Mouse (Mus musculus) spleen, postnatal 10 days (tissue): ENCODE results near the gene Sorbs2.

Experiments used
- DNase-seq, 2 experiments: peaks; one replicate each; pipeline ENCODE4 v3.0.0; 2021 to 2022; ENCODE audit warnings: low spot score in 2 of 2

Gene Sorbs2

DNA sequence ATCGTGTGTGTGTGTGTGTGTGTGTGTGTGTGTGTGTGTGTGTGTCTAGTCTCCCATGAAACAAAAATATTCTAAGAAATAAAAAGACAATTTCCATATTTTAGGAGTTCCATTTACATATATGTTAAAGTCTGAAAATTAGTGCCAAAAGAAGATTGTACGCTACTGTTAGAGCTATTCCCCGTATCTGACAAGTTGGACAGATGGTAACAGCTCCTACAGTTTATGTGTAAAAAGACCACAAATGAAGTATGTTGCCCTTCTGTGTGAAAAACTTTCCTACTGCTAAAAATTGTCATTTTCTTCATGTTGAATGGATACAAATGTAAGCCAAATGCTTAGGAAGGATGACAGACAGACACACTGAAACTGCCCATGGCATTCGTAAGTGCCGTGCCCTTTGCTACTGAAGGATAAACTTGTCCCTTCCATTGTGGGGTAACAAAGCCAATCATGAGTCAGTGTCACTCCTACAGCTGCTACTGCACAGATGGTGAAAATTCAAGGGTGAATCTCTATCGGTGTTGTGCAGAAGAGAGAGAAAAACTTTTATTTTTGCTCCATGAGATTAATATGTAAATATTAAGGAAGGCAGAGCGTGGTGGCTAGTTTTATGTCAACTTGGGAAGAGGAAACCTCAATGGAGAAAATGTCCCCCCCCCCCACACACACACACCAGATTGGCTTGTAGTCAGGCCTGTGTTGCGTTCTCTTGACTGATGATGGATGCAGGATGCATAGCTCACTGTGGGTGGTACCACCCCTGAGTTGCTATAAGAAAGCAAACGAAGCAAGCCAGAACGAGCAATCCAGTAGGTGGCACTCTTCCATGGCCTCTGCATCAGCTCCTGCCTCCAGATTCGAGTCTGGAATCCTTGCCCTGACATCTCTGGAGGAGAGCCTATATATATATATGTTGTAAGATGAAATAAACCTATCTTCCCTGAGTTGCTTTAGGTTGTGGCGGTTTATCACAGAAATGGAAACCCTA, 244.2 kb downstream of the Sorbs2 start:
- no peak for DNase-seq

DNA sequence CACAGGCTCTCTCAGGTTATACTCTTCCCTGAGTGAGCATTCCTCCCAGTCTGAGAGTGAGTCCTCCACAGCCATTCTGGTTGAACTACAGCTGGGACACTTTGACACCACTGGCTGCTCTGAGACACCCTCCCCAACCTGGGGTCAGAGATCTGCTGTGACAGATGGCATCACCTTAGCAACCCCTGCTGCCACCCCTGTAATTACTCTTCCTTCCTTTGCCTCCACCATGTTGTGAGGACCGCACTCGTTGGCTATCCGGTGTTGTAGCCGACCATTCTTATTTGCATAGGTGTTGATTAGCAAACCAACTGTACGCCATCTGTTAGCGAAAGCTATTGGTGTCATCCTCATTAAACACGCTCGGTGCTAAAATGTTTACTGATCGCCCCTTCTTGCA, 247.9 kb downstream of the Sorbs2 start:
- no peak for DNase-seq

DNA sequence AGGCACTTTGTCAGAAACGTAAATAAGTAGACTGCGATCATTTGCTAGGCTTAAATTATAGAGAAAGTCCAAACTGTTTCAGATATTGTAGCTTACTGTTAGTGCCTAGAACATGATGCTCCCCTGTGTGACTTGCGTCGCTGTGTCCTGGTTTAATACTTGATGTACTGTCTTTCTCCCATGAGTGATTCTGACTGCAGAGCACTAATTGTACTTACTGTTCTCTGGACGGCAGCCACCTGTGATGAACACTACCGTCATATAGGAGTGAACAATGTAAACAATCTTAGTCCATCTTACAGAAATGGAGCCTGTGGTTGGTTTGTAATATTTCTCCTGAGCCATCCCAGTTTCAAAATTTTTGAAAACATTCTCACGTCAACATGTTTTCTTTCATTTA, 248.4 kb downstream of the Sorbs2 start:
- DNase-seq, result no peak

DNA sequence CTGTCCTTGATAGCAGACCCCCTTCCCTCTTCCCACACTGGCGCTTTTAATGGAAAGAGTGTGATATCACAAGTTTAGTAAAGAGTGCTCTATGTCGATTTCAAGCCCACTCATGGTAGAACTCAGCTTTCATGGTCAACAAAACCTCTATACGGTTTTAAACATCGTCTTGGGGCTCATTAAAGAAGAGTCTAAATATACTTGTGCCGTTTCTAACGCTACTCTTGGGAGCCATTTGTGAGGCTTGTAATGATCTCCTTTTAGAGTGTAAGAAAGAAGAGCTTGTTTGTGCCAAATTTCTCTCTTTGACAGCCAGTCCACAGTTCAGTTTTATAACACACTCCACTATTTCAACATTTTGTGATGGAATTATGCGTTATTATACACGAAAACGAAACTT, 253.0 kb downstream of the Sorbs2 start:
- no peak for DNase-seq

DNA sequence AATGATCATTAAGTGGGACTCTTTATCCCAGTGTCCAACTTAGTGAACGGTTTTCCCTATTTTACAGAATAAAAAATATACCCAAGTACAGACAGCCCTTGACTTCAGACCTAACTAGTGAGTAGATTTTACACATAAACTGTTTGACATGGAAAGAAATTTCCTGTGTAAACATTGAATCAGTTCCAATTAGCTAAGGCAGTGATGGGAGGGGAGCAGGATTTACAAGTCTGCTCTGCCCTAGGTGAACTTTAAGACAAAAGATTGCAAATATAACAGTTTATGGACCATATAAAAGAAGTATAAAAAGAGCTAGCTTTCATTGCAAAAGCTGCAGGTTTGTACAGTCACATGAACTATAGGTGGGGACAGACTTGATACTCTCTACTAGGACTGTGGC, 253.5 kb downstream of the Sorbs2 start:
- DNase-seq, result no peak

DNA sequence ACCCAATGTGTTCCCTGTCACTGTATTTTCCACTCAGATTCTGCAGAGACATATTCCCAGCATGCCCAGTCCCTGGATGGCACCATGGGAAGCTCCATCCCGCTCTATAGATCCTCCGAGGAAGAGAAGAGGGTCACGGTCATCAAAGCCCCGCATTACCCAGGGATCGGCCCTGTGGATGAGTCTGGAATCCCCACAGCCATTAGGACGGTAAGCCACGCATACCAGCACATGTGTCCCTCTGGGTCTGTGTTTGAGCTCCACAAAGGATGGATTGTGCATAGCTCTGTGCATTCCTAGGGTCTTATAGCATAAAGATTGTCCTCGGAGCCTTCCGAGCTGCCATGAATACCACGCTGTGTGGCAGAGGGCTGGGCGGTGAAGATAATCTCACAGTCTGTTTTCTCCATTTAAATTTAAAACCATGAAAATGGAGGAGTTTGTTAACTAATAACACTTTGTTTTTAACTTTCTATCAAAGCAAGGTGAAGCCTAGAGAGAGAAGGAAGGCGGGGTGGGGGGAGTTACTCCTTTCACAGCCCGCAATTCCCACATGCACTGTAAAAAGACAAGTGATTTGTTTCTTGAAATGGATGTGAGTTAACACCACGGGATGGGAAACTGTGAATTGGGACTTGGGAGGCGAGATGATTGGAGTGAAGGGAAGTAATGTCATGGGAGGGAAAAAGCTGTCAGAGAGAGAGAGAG, 255.5 kb downstream of the Sorbs2 start:
- no peak for DNase-seq

DNA sequence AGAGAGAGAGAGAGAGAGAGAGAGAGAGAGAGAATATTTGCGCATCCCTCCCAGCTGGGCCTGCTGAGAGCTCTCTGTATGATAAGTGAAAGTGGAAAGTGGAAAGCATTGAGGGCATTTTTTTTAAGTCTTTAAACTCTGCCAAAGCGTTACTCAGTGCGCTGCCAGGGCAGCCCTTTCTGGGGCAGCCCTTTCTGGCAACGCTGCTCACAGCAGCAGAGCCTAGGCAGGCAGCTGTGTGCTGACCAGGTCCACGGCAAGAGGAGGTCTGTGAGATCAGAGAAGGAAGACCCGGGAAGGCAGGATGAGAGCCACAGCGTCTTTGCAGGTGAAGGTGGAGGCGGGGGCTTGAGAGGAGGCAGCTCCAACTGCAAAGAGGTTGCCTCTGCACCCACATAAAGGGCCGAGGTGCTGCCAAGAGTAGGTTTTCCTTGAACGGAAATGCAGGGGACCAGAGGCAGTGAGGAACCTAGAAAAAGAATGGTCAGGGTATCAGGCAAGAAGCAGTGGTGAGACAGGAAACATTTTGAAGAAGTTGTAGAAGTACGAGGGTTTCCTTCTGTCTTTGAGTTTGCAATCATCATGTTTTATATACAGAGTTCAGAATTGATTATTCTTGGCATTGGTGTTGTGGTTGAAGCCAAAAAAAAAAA, 256.2 kb downstream of the Sorbs2 start:
- DNase-seq, result no peak

DNA sequence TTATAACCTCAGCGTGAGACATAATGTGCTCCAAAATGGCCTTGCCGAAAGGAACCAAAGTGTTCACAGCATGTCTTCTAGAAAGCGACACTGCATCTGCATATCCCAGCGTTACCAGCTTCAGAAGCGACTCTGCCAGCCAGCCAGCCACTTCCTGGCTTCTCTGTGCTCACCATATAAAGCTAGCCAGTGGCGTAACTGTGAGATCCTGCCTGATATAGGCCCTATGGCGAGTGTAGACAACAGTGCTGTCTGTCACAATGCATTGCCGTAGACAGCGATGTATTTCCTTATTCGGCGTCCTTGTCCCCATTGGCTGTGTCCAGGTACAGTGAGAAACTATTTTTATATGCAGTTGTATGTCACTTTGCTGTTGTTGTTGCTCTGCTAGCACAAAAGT, 258.6 kb downstream of the Sorbs2 start:
- DNase-seq, result no peak

DNA sequence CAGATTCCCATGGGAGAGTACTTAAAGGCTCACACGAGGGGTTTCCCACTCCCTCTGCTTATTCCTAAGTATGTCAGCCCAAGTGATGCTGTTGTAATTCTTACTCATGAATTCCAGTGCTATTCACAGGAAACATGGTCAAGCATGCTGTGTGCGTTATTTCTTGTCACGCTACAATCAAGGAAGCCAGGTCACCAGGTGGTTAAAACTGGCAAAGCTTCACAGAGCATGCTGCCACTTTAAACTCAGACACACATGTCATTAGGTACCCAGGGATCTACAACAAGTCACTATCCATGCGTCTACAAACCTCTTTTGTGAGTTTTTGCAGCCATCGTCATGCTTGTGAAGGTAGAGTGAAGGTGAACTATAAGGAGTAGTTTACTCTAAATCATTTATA, 267.3 kb downstream of the Sorbs2 start:
- DNase-seq, result no peak

DNA sequence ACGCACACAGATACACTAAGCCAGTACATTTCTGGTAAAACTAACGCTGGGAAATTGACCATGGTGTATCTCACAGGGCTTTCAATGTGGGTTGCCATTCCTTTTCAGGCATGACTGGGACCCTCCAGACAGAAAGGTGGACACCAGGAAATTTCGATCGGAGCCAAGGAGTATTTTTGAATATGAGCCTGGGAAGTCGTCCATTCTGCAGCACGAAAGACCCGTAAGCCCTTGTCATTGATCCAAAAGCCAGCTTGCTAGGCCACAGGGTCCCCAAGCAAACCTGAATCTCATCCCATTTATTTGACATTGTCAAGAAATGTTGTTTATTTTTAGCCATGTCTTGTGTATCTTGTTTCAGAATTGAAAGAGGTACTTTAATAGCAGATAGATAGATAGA, 267.9 kb downstream of the Sorbs2 start:
- DNase-seq, result no peak

DNA sequence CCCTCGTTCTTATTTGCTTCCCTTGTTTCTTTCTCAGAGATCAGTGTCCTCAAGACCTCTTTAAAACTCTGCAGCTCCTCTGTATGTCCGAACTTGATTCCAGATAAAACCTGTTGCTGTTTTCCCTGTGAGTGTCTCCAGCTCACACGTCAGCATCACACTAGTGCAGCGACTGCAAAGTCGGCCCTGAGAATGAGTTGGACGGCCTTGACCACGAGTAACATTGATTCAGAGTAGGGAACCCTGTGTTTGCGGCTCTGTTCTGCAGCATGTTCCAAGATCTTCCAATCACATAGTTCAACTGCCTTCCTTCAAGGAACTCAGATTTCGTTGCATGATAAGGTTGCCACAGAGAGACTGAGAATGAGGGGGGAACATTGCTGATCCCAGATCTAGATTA, 268.8 kb downstream of the Sorbs2 start:
- no peak for DNase-seq

DNA sequence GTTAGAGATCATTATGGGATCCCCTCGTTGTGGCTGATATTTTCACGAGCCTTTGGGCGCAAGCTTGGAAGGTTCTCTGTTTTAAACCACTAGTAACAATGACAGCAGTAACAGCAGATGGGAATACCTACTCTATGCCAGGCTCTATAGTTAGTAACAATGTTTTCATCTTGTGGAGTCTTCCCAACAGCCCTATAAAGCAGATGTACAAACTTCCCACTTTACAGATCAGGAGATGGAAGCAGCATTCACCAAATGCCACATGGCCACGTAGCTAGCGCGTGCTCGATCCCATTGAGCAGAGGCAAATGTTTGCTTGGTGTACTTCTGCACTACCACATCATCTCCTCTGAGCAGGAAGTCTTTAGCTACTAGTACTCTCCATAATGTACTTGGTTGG, 269.4 kb downstream of the Sorbs2 start:
- no peak for DNase-seq

DNA sequence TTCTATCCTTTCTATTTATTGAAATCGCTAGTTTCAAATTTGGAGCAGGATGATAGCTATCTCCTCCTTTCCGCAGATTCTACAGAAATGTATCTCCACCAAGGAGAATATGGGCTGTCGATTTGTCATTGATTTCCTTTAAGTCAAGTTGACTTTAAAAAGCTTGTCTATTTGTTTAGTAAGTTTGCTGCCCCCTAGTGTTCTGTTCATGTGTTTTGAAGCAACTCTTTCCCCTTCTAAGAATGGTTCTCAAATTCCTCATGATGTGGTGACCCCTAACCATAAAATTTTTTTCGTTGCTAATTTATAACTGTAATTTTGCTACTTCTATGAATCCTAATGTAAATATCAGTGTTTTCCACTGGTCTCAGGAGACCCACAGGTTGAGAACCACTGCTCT, 273.0 kb downstream of the Sorbs2 start:
- no peak for DNase-seq

DNA sequence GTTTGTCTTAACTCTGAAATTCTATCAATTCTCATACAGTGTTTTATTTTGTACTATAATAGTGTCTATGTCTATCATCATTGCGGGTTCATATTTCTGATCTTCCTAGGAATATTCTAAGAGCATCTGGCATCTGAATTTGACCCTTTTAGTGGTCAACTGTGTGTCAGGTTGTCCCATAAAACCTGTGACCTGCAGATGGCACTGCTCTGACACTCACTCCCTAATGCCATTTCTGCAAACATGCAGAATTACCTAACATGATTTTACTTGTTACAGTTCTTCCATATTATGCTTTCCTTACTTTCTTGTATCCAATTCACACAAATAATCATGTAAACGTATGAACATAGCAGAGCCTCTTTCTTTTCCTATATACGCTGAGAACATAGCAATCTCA, 281.0 kb downstream of the Sorbs2 start:
- no peak for DNase-seq

DNA sequence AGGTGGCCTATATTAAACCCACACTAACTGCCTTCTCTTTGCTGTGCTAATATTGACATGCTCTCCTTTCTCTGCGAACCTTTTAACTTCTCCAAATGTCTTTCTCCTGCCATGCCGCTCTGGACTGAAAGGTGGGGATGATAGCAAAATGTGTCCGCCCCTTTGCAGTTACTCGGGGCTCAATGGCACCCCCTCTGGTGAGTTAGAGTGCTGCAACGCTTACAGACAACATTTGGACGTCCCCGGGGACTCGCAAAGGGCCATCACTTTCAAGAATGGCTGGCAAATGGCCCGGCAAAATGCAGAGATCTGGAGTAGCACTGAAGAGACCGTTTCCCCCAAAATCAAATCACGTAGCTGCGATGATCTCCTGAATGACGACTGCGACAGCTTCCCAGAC, 287.3 kb downstream of the Sorbs2 start:
- DNase-seq, result peak in 1 of 2 experiments; percentile 25

DNA sequence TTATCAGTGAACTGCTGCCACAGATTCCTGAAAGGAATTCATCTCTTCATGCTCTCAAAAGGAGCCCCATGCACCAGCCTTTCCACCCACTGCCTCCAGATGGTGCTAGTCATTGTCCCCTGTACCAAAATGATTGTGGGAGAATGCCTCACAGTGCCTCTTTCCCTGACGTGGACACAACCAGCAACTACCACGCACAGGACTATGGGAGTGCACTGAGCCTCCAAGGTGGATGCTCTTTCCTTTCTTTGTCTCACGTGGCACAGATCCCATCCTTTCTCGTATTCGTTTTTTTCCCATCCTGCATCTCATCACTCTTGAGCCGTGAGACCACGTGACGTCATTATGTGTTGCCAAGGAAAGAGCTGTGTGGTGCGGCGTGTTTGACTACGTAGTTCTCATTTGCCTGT, 288.7 kb downstream of the Sorbs2 start:
- no peak for DNase-seq

DNA sequence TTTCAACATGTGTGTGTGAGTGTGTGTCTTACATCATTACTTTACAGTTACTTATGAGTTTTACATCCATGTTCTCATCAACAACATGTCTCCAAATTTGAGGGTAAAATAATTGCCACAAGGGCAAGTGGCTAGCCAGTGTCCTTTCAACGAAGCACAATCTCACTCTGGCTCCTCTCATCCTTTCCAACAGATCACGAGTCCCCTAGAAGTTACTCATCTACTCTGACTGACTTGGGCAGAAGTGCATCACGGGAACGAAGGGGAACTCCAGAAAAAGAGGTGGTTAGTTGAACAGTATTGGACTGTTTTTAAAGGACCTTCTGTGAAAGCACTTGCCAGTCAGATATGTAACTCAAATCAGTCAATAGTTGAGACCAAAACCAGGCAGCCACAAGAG, 291.9 kb downstream of the Sorbs2 start:
- no peak for DNase-seq

DNA sequence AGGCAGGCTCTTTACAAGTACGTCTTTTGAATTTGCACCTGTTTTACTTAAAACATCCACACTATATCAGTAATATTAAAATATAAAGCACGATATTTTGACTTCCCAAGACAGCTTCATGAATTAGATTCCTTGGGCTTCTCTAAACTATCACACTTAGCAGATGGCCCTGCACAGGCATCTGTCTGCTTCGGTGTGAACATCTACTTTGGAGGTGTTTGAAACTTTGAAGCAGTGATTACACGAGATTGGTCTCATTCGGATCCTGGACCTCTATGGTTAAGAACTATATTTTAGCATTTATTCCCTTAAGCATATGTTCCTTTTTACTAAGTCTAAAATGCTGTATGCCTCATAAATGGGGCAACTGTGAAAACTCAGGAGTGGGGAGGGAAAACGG, 301.0 kb downstream of the Sorbs2 start:
- no peak for DNase-seq

DNA sequence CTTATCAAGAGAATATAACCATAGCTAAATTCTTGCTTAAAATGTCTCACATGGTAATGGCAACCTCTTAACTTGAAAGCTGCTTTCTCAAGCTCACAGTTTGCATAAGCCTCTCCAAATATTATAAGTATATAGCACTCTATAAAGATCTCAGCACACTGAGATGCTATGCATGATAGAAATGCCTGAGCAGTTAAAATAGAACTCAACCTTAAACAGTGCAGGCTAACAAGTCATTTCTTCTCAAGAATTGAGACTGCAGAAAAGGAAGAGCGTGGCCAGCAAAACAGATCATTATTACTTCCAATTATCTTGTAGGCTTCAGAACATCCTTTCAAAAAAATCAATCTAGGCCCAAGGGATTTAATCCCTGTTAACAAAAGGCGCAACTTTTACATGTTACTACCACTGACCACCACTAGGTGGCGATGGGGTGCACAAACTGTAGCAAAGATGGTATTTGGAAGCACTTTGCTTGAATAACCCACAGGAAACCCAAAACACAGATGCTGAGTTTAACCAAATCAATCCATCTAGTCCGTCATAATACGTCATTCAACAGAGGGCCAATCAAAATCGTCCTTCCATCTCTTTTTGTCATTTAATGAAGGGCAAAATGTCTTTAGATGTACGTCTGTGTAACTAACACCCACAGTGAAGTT, 309.3 kb downstream of the Sorbs2 start:
- peak; percentile 13 to 64 for DNase-seq

DNA sequence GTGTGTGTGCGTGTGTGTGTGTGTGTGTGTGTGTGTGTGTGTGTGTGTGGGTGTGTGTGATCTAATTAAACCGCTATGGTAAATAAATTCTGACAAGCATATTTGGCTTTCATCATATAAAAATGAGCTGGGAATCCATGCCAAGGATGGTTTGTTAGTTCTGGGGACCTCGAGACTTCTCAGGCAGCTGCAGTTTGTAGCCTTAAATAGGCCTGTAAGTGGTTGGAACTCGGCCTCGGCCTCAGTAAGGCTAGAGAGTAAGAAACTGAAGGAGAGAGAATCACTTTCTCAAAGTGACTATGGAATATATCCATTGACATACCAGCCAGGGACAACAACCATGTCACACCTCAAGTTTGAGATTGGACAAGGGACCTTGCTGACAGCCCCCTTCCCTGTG, 314.1 kb downstream of the Sorbs2 start:
- DNase-seq, result no peak

DNA sequence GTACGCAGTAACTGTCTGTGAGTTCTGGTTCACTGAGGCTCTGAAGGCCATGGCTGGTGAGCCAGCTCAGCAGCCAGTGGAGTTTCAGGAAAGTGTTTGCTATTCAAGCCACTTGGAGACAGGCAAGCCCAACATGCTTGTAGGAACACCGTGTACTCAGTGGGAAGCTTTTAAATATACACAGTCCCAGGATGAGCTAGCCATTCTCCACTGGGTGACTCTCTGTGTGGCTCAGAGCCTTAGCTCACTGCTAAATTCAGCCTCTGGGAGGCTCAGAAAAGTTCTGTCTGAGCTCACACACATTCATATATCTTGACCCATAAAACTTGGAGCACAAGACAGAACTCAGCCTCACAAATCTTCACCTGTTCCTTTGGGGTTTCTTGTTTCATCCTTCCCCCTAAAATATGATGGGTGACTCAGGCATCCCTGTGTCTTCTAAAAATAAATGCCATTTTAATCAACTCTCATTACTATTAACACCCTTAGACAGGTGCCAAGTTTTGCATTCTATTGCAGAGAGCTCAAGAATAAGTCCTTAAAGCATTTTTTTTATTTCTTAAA, 322.5 kb downstream of the Sorbs2 start:
- no peak for DNase-seq

DNA sequence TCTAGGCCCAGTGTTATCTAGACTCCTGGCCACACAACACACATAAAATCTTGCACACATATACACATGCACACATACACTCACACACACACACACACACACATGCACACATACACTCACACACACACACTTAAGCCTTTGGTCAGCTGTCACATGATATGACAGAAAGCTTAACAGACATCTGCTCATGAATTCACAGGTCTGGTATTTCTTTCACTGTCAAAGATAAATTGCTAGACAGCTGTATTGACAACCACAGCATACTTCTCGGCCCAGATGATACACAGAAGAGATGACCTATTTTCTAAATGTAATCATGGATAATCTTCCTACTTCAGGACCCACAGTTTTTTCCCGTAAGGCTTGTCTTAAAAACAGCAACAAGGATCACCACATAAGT, 326.3 kb downstream of the Sorbs2 start:
- DNase-seq, result no peak
